Mouse (Mus musculus): ENCODE results near the gene Efcab7.

Gene Efcab7

GRCm38 (mm10) chr4:99944606-99945005 is 115.6 kb downstream of the Efcab7 start:
- no peak for DNase-seq (ENCODE audit: extremely low spot score)

GRCm38 (mm10) chr4:99945011-99945410 is 116.0 kb downstream of the Efcab7 start:
- DNase-seq (ENCODE audit: extremely low spot score), result no peak

- DNase-seq (ENCODE audit: extremely low spot score), result no peak
Measured at GRCm38 (mm10) chr4:99946516-99946915, 117.5 kb downstream of the Efcab7 start.

GRCm38 (mm10) chr4:99947192-99947591 is 118.2 kb downstream of the Efcab7 start:
- DNase-seq (ENCODE audit: extremely low spot score), result peak; percentile 23

GRCm38 (mm10) chr4:99947896-99948295 is 118.9 kb downstream of the Efcab7 start:
- DNase-seq (ENCODE audit: extremely low spot score), result no peak

- DNase-seq (ENCODE audit: extremely low spot score), result no peak
Measured at GRCm38 (mm10) chr4:99953904-99954303, 124.9 kb downstream of the Efcab7 start.

- DNase-seq (ENCODE audit: extremely low spot score), result no peak
Measured at GRCm38 (mm10) chr4:99955396-99955795, 126.4 kb downstream of the Efcab7 start.

- DNase-seq (ENCODE audit: extremely low spot score), result no peak
Measured at GRCm38 (mm10) chr4:99957186-99957585, 128.2 kb downstream of the Efcab7 start.

- no peak for DNase-seq (ENCODE audit: extremely low spot score)
Measured at GRCm38 (mm10) chr4:99958084-99958815, 129.3 kb downstream of the Efcab7 start.

GRCm38 (mm10) chr4:99959308-99959707 is 130.3 kb downstream of the Efcab7 start:
- DNase-seq (ENCODE audit: extremely low spot score), result no peak

Data from embryo, embryonic 9.5 days (tissue).